Mouse (Mus musculus): ENCODE measurements at regions not wholly inside any gene's neighbourhood (a gene's known extent, or its start where the extent isn't known, plus 50 kb on each side); places are given as distances from the start of the nearest gene placed in this dataset.

DNA sequence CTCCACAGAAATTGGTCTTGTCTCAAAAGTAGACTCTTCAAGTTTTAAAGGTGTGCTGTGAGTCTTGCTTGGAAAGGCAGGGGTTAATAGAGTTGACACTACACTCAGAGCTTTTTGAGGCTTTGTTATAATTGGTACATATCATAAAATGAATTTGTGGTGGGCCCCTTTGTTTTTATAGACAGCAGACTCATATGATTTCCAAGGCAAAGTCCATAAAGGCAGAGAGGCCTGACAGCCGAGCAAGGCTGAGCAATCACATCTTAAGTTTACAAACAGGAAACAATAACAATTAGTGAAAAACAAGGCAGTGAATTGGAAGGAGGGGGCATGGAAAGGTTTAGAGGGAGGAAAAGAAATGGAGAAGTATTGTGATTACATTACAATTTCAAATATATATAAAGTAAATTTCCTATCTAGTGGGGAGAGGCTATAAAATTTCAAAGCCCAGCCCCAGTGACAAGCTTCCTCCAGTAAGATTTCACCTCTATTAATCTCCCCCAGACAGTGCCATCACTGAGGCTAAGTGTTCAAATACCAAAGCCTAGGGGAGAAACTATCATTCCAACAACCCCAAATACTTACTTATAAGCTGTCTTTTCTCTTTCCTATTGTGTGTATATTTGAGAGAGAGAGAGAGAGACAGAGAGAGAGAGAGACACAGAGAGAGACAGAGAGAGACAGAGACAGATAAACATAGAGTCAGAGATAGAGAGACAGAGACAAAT, 91.3 kb downstream of the Rab11fip2 start:
- no peaks in the 10 kb centered on the region for H3K9me3 ChIP-seq (replicated peaks; ENCODE audit: low read length)
- no peaks in the 10 kb centered on the region for H3K4me1 ChIP-seq (ENCODE audit: control insufficient read depth in 1 of 2, insufficient read depth in 2 of 2)
- no peak overlapping the region for H3K27ac ChIP-seq (ENCODE audit: insufficient read depth, low read depth)
- DNase-seq (ENCODE audit: extremely low read depth) = no peak
- no peak overlapping the region for H3K4me2 ChIP-seq (ENCODE audit: insufficient read depth, low read depth, poor library complexity, severe bottlenecking)
- in situ Hi-C loops (cut with MboI; ENCODE audit: low pct_ligation_motif_present, low pct_unique_long_range_greater_than_20kb, low sequenced_read_pairs) = no loop called here
- no peaks in the 10 kb centered on the region for H3K27me3 ChIP-seq (replicated peaks)
- H3K4me3 ChIP-seq (replicated peaks in 1 of 3; ENCODE audit: low read depth in 2 of 3, low read length in 2 of 3, poor library complexity in 1 of 3) = no peak overlapping the region
- no peak overlapping the region for H3K9ac ChIP-seq (ENCODE audit: insufficient read depth, low read depth)
- H3K79me2 ChIP-seq (replicated peaks; ENCODE audit: control insufficient read depth, extremely low read depth, insufficient read depth, poor library complexity, severe bottlenecking) = no peaks in the 10 kb centered on the region
- TF ChIP-seq POLR2AphosphoS2 (IDR thresholded peaks at IDR 0.05; ENCODE audit: low read depth, low read length) = no peak
- TF ChIP-seq ZNF384 (IDR thresholded peaks at IDR 0.05; ENCODE audit: low read depth, low read length) = no peak
- TF ChIP-seq MAFK (IDR thresholded peaks at IDR 0.05; ENCODE audit: insufficient replicate concordance, low read length) = no peak
- no peak for TF ChIP-seq E2F4 (IDR thresholded peaks at IDR 0.05; ENCODE audit: insufficient replicate concordance, low read depth, low read length)
- no peak for TF ChIP-seq SMC3 (IDR thresholded peaks at IDR 0.05; ENCODE audit: low read depth, low read length)
- TF ChIP-seq MEF2A (IDR thresholded peaks at IDR 0.05; ENCODE audit: borderline replicate concordance, low read depth, low read length) = no peak
- TF ChIP-seq HCFC1 (IDR thresholded peaks at IDR 0.05; ENCODE audit: low read depth, low read length) = no peak
- TF ChIP-seq MAX (IDR thresholded peaks at IDR 0.05; ENCODE audit: low read length) = no peak
- TF ChIP-seq ELF1 (IDR thresholded peaks at IDR 0.05; ENCODE audit: low read depth, low read length) = no peak
- TF ChIP-seq USF1 (IDR thresholded peaks at IDR 0.05; ENCODE audit: low read depth, low read length) = no peak
- TF ChIP-seq MYC (IDR thresholded peaks at IDR 0.05; ENCODE audit: low read depth, low read length) = no peak
- TF ChIP-seq RAD21 (IDR thresholded peaks at IDR 0.05; ENCODE audit: low read depth, low read length) = no peak
- TF ChIP-seq CHD2 (IDR thresholded peaks at IDR 0.05; ENCODE audit: low read length) = no peak
- no peak for TF ChIP-seq CTCF (conservative IDR thresholded peaks at IDR 0.05 in 1 of 2, IDR thresholded peaks at IDR 0.05 in 1 of 2; ENCODE audit: low read depth in 2 of 2, low read length in 2 of 2)
- TF ChIP-seq EP300 (IDR thresholded peaks at IDR 0.05; ENCODE audit: low read length) = no peak
- TF ChIP-seq NELFE (IDR thresholded peaks at IDR 0.05; ENCODE audit: low read depth, low read length) = no peak
- TF ChIP-seq ZKSCAN1 (IDR thresholded peaks at IDR 0.05; ENCODE audit: borderline replicate concordance, low read depth, low read length) = no peak
- dilution Hi-C loops (cut with MboI; ENCODE audit: extremely low pct_ligation_motif_present, extremely low pct_unique_long_range_greater_than_20kb, low sequenced_read_pairs) = no loop called here
- H3K36me3 ChIP-seq (replicated peaks in 1 of 2; ENCODE audit: control insufficient read depth in 1 of 2, insufficient read depth in 1 of 2, low read length in 1 of 2) = no peaks in the 10 kb centered on the region
